Mouse (Mus musculus) adrenal gland, adult 2 months (tissue): ENCODE data around the gene Mgp. TPM values are rescaled to one million over a fixed set of nuclear protein-coding genes. Genes with fewer than 3 reads are reported as not detected.

Source experiments
- DNase-seq: peaks from one replicate; pipeline ENCODE4 v3.0.0; 2021
- long read RNA-seq: library from polyadenylated mRNA; stranded (forward); transcript quantifications from one replicate; pipeline ENCODE4 v2.0.0, GENCODE M21; 2021
- polyA plus RNA-seq: library from polyadenylated mRNA; depleted of rRNA; stranded (reverse); fragments of >200 nt; gene quantifications from 2 replicates; pipeline ENCODE4 v1.2.3, GENCODE M21; 2012; rRNA removed
- total RNA-seq, 2 experiments: library from RNA; stranded (reverse); gene quantifications; 2 replicates each; pipeline ENCODE4 v1.2.3; 2021

Mgp gene
- total RNA-seq (100 to 1,000 TPM; 171 to 192 TPM), polyA plus RNA-seq (227 and 304 TPM in 2 replicates)
- long read RNA-seq, transcript Mgp-201 (4 exons, 617 nt): major isoform, 37 of 38 reads
- long read RNA-seq, partial matches to known transcripts: 1 of 38 reads
- long read RNA-seq, other reads (novel, unspliced or antisense): 0 of 38 reads

GRCm38 (mm10) chr6:136875670-136876069 lies at the start of gene Mgp:
Gene Mgp, minus strand, starts transcription at chr6:136875823.
- no peak for DNase-seq

- no peak for DNase-seq
These were observed 49.4 kb upstream of the Mgp start for GRCm38 (mm10) chr6:136925049-136925448.

- DNase-seq: no peak
These were observed 47.9 kb upstream of the Mgp start, which contains the start of gene Pde6h for GRCm38 (mm10) chr6:136923532-136923931. Gene Pde6h, plus strand, starts transcription at chr6:136923832.

- DNase-seq: no peak
These were observed 47.2 kb upstream of the Mgp start for GRCm38 (mm10) chr6:136922871-136923270.

- no peak for DNase-seq
These were observed 46.5 kb upstream of the Mgp start, which contains the start of gene Erp27 for GRCm38 (mm10) chr6:136922080-136922479. Gene Erp27, minus strand, starts transcription at chr6:136922180.

- DNase-seq: no peak
These were observed 46.0 kb upstream of the Mgp start for GRCm38 (mm10) chr6:136921601-136922000.

GRCm38 (mm10) chr6:136920320-136921257 lies 45.0 kb upstream of the Mgp start:
- DNase-seq: peak; percentile 62

GRCm38 (mm10) chr6:136917885-136918284 lies 42.3 kb upstream of the Mgp start:
- DNase-seq: no peak

- DNase-seq: no peak
These were observed 40.2 kb upstream of the Mgp start for GRCm38 (mm10) chr6:136915721-136916395.

GRCm38 (mm10) chr6:136914234-136914633 lies 38.6 kb upstream of the Mgp start:
- no peak for DNase-seq

GRCm38 (mm10) chr6:136913384-136914126 lies 37.9 kb upstream of the Mgp start:
- DNase-seq: peak; percentile 44

- DNase-seq: no peak
These were observed 37.2 kb upstream of the Mgp start for GRCm38 (mm10) chr6:136912751-136913265.

- DNase-seq: no peak
These were observed 34.7 kb upstream of the Mgp start for GRCm38 (mm10) chr6:136910247-136910890.

- no peak for DNase-seq
These were observed 31.3 kb upstream of the Mgp start for GRCm38 (mm10) chr6:136906937-136907293.

GRCm38 (mm10) chr6:136906283-136906936 lies 30.8 kb upstream of the Mgp start:
- no peak for DNase-seq

GRCm38 (mm10) chr6:136903885-136904470 lies 28.4 kb upstream of the Mgp start:
- no peak for DNase-seq

- DNase-seq: no peak
These were observed 26.9 kb upstream of the Mgp start for GRCm38 (mm10) chr6:136902527-136902926.

- DNase-seq: no peak
These were observed 25.4 kb upstream of the Mgp start for GRCm38 (mm10) chr6:136901010-136901409.

- no peak for DNase-seq
These were observed 24.9 kb upstream of the Mgp start for GRCm38 (mm10) chr6:136900369-136901009.

- DNase-seq: no peak
These were observed 23.3 kb upstream of the Mgp start for GRCm38 (mm10) chr6:136898954-136899353.
